Mouse (Mus musculus) hindbrain, embryonic 16.5 days (tissue): ENCODE results near the gene Sptb. TPM values are rescaled to one million over a fixed set of nuclear protein-coding genes. Genes with fewer than 3 reads are reported as not detected.
A peak's percentile ranks its signal among the peaks of the same experiment; 100 is the strongest.

Experiments used
- ATAC-seq: fragments of 200-750 bp; cut with Nextera tagmentation; 2 replicates; pipeline ENCODE4 v1.8.0; 2017; ENCODE audit warnings: moderate TSS enrichment, moderate library complexity
- H3K27ac ChIP-seq: fragments of 300-500 bp; sonication (generic); 2 replicates; pipeline ENCODE4 v1.5.1; 2014; ENCODE audit warnings: low read depth, mild to moderate bottlenecking, control low read depth, low read length, moderate library complexity
- H3K27me3 ChIP-seq: fragments of 300-500 bp; sonication (generic); replicated peaks from 2 replicates; pipeline ENCODE4 v1.6.1; 2014; ENCODE audit warnings: low read length; ENCODE audit not compliant: control insufficient read depth, insufficient read depth
- H3K36me3 ChIP-seq: fragments of 300-500 bp; sonication (generic); 2 replicates; pipeline ENCODE4 v1.6.1; 2014; ENCODE audit warnings: mild to moderate bottlenecking, low read length, moderate library complexity, mixed read lengths; ENCODE audit not compliant: control insufficient read depth, insufficient read depth
- H3K4me1 ChIP-seq: fragments of 300-500 bp; sonication (generic); 2 replicates; pipeline ENCODE4 v1.6.1; 2014; ENCODE audit warnings: low read depth, low read length; ENCODE audit not compliant: control insufficient read depth, insufficient read depth
- H3K4me2 ChIP-seq: fragments of 300-500 bp; sonication (generic); 2 replicates; pipeline ENCODE4 v1.6.1; 2014; ENCODE audit warnings: mild to moderate bottlenecking, low read length, control low read depth, moderate library complexity
- H3K4me3 ChIP-seq: fragments of 300-500 bp; sonication (generic); 2 replicates; pipeline ENCODE4 v1.5.1; 2014; ENCODE audit warnings: mild to moderate bottlenecking, low read length, control low read depth, moderate library complexity
- H3K9ac ChIP-seq: fragments of 300-500 bp; sonication (generic); 2 replicates; pipeline ENCODE4 v1.6.1; 2014; ENCODE audit warnings: low read depth, mild to moderate bottlenecking, control low read depth, low read length, moderate library complexity
- H3K9me3 ChIP-seq: fragments of 300-500 bp; sonication (generic); 2 replicates; pipeline ENCODE4 v1.6.1; 2014; ENCODE audit warnings: mild to moderate bottlenecking, low read length, moderate library complexity; ENCODE audit not compliant: control insufficient read depth
- WGBS: fragments of 180-500 bp; shearing (Covaris S2); extraction: QIAGEN DNeasy Blood & Tissue Kit; methylation state at CpG from one replicate; pipeline ENCODE4 v1.1.7; 2014; 5-methylcytosine and 5-hydroxymethylcytosine counted together
- polyA plus RNA-seq: library from polyadenylated mRNA; unstranded; fragments of >200 nt; fragmentation: Nextera tagmentation; extraction: Ambion mirVana; gene quantifications from 2 replicates; pipeline ENCODE4 v1.2.1, GENCODE M21; 2015

Sptb gene
- polyA plus RNA-seq, 1 experiment from 2014 or later = 7.0 TPM

DNA sequence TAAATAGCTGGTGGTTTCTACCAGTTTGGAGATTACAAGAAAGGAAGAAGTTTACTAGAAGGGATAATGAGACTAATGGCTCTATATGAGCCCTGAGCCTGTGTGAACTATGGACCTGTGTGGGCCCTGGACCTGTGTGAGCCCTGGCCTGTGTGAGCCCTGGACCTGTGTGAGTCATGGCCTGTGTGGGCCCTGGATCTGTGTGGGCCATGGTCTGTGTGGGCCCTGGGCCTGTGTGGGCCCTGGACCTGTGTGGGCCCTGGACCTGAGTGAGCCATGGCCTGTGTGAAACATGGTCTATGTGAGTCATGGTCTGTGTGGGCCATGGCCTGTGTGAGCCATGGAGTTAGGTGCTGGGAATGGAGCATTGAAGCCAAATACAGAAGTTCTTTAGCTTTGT is 28.4 kb downstream of the Sptb start:
- no peaks in the 10 kb centered on the region for H3K27me3 ChIP-seq
- H3K9me3 ChIP-seq = no peaks in the 10 kb centered on the region
- H3K27ac ChIP-seq = no peak overlapping the region
- no peak overlapping the region for H3K4me2 ChIP-seq
- H3K36me3 ChIP-seq = no peaks in the 10 kb centered on the region
- H3K4me3 ChIP-seq = no peak overlapping the region
- H3K4me1 ChIP-seq = no peaks in the 10 kb centered on the region
- ATAC-seq = no peak
- H3K9ac ChIP-seq = no peak overlapping the region

DNA sequence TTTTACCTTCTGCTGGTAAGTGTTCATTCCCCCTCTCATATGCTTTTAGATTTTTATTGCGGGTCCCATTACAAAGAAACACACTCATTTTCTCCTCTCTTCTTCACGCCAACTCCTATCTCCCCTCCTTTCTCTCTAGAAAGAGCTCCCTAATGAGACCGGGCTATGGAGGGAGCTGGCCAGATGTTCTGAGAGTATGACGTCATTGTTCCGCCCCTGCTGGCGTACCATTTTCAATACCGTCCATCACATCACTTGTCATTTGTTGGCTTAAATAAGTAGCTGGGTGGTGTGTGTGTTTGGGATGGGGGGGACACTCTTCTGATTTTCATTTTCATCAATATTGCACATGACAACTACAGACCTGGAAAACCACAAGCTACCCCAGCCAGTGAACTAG is 33.3 kb downstream of the Sptb start:
- H3K27me3 ChIP-seq = no peaks in the 10 kb centered on the region
- no peaks in the 10 kb centered on the region for H3K9me3 ChIP-seq
- H3K9ac ChIP-seq = no peak overlapping the region
- ATAC-seq = no peak
- no peaks in the 10 kb centered on the region for H3K36me3 ChIP-seq
- no peak overlapping the region for H3K27ac ChIP-seq
- H3K4me2 ChIP-seq = no peak overlapping the region
- H3K4me1 ChIP-seq = no peaks in the 10 kb centered on the region
- WGBS = 53% methylated on average over 7 of the region's 7 CpGs
- no peak overlapping the region for H3K4me3 ChIP-seq

DNA sequence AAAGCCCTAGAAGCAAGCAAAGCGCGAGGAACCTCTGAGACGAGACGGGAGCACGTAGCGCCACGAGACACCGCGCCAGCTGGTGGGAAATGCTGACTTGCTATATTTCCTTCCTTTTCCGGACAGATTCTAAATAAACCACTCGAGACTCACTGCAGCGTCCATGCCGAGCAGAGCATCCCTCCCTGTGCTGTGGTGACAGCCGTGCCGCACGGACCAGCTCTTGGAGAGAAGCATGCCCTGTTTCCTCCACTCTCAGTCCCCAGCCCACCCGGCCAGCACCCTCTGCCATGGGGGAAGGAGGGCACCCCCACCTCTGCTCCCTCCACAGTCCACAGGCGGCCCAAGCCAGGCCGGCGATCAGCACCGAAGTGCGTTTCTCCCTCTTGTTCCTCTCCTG is 33.9 kb downstream of the Sptb start:
- H3K27ac ChIP-seq = no peak overlapping the region
- no peak overlapping the region for H3K9ac ChIP-seq
- no peaks in the 10 kb centered on the region for H3K36me3 ChIP-seq
- H3K4me3 ChIP-seq = no peak overlapping the region
- H3K9me3 ChIP-seq = no peaks in the 10 kb centered on the region
- no peaks in the 10 kb centered on the region for H3K4me1 ChIP-seq
- peak; percentile 31; the same call in 1 of the 2 replicates for ATAC-seq
- WGBS = 78% methylated on average over 22 of the region's 22 CpGs
- no peaks in the 10 kb centered on the region for H3K27me3 ChIP-seq
- no peak overlapping the region for H3K4me2 ChIP-seq

DNA sequence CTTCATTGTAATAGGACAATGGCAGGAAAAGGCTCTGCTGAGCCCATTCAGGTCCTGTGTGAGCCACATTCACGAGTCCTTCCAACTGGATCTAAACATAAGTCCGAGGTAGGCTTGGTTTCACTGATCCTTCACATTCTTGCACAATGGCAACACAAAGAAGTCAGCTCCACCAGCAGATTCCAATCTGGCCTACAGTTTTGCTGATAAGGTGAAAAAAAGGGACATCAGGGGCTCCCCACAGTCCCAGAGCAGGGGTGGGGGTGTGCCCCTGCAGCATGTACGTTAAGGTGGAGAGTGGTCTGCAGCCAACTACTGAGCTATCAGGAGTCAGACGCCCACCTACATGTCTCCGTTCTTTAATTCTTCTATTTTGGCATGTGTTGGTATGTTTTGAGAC is 35.0 kb downstream of the Sptb start:
- no peak for ATAC-seq
- no peak overlapping the region for H3K4me2 ChIP-seq
- H3K27me3 ChIP-seq = no peaks in the 10 kb centered on the region
- H3K4me1 ChIP-seq = no peaks in the 10 kb centered on the region
- no peak overlapping the region for H3K9ac ChIP-seq
- no peaks in the 10 kb centered on the region for H3K9me3 ChIP-seq
- WGBS = 56% methylated on average over 5 of the region's 5 CpGs
- H3K36me3 ChIP-seq = no peaks in the 10 kb centered on the region
- no peak overlapping the region for H3K4me3 ChIP-seq
- no peak overlapping the region for H3K27ac ChIP-seq

DNA sequence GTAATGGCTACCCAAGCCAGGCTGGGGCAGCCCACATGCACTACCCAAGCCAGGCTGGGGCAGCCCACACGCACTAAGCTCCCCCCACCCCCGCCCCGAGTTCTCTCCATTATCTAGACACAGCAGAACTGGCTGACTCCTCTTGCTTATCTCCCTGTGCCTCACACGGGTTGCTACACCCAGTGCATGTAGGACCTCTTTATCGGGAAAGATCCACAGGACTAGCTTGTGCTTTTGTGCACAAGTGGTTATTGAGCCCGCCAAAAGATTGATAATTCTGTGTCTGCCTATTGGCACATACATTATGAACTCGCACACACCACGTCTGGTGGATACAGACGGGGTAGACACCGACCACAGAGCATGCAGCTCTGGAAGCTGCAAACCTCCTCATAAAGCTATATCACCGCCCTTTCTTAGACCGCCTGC is 36.5 kb downstream of the Sptb start:
- peak; percentile 34 for ATAC-seq
- Histone ChIP-seq H3K36me3 (no peaks in the 10 kb centered on the region), H3K9ac (no peak overlapping the region), H3K27ac (no peak overlapping the region), H3K4me1 (no peaks in the 10 kb centered on the region; the same call in 1 of the 2 replicates), H3K27me3 (no peaks in the 10 kb centered on the region), H3K9me3 (no peaks in the 10 kb centered on the region), H3K4me3 (no peak overlapping the region), H3K4me2 (no peak overlapping the region)
- 80% methylated on average over 12 of the region's 12 CpGs for WGBS

DNA sequence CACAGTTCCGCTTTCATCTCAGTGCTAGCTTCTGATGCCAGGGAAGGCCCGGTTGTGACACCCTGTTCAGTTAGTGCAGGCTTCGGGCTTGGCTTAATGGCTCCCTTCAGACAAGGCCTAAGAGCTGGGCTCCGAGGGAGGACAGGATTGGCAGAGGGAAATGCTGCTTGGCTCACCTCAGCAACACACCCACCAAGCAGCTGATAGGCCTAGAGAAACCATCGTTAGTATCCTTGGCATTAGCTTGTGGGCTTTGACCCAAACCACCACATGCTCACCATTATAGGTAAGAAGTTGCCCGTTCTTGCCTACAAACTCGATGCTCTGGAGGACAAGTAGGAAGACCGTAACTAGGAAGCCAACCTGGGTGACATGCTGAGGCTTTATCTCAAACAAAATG is 38.3 kb downstream of the Sptb start:
- H3K27me3 ChIP-seq = no peaks in the 10 kb centered on the region
- no peak overlapping the region for H3K4me3 ChIP-seq

DNA sequence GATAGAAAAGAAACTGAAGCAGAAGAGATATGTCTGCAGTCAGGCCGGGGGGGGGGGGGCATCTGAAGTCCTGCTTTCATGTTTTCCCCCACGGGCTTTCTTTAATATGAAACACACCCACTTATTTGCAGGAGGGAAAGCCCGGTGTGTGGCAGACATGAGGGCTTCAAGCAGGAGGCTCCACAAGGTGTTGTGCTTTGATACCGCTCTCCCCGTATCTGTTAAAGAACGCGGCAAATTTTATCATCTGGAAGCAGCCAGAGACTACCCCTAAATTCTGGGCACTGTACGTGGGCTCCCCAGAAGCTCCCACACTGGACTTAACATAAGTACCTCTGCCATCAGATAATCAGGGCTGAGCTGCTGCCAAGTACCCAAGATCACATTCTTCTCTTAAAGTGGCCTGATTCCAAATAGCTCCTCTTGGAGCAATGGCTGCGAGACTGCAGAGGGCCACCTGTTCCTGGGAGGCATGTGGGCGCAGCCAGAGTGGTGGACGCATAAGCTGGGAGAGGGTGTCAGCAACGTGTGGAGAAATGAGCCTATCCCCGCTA is 39.7 kb downstream of the Sptb start:
- WGBS = 79% methylated on average over 13 of the region's 13 CpGs
- Histone ChIP-seq H3K36me3 (no peaks in the 10 kb centered on the region), H3K9ac (no peak overlapping the region), H3K4me3 (no peak overlapping the region), H3K9me3 (no peaks in the 10 kb centered on the region), H3K4me1 (no peaks in the 10 kb centered on the region; the same call in 1 of the 2 replicates), H3K27me3 (no peaks in the 10 kb centered on the region), H3K27ac (no peak overlapping the region), H3K4me2 (no peak overlapping the region)
- no peak for ATAC-seq

More for the DNA sequence above, 38.3 kb downstream of the Sptb start:
- H3K27ac ChIP-seq = no peak overlapping the region
- no peaks in the 10 kb centered on the region for H3K36me3 ChIP-seq
- 81% methylated on average over 8 of the region's 8 CpGs for WGBS
- H3K9me3 ChIP-seq = no peaks in the 10 kb centered on the region
- H3K4me1 ChIP-seq = no peaks in the 10 kb centered on the region; the same call in 1 of the 2 replicates
- no peak overlapping the region for H3K4me2 ChIP-seq
- ATAC-seq = no peak
- H3K9ac ChIP-seq = no peak overlapping the region

DNA sequence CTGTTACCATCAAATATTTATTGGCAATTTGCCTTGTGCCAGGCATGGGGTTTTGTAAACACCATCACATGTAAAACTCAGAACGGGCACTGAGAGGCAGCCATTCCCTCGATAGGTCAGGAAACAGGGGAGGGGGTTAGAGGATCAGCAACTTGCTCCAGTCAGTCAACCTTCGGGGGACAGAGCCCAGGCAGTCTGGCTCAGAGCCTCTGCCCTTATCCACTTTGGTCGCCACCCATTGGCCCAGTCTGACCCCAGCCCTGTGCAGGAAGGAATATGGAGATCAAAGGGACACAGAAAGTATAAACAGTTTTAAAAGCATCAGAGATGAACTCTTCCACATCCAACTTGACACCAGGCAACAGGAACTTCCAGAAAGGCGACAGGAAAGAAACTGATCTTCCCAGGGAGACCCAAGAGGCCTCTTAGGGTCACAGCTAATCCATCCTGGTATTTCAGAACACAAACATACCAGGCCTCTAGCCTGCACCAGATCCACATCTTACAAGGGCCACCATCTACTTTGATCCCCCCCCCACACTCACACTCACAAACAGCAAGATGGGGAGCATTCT is 40.3 kb downstream of the Sptb start:
- Histone ChIP-seq H3K9ac (no peak overlapping the region), H3K9me3 (no peaks in the 10 kb centered on the region), H3K4me2 (no peak overlapping the region), H3K27me3 (no peaks in the 10 kb centered on the region), H3K36me3 (no peaks in the 10 kb centered on the region), H3K4me1 (no peaks in the 10 kb centered on the region; the same call in 1 of the 2 replicates), H3K4me3 (no peak overlapping the region), H3K27ac (no peak overlapping the region)
- no peak for ATAC-seq
- WGBS = 46% methylated on average over 5 of the region's 5 CpGs

DNA sequence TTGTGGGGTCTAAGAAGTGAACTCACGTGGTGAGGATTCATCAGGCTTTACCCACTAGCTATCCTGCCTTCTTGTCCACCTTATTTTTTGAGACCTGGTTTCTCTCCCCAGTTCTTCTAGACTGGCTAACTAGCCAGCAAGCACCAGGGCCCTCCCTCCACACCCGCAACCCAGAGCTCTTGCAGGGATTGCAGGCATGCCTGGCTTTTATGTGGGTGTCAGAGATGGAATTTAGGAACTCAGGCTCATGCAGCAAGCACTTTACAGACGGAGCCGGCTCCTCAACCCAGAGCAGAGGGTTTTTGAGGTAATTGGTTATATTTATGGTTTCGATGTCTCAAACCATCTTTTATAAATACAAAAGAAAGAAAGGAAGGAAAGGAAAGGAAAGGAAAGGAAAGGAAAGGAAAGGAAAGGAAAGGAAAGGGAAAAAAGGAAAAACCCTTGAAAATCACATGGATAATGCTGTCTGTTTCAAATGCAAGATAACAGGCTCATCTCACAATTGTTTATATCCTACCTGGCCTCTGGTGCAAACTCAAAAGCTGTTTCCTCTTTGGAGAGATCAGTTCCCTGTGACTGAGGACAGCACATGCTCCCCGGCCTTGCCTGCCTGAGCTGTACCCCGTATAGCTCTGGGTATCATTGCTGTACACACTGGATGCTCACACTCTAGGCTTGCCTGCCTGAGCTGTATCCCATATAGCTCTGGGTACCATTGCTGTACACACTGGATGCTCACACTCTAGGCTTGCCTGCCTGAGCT is 41.5 kb downstream of the Sptb start:
- 82% methylated on average over 7 of the region's 7 CpGs for WGBS

More for the DNA sequence above, 41.5 kb downstream of the Sptb start:
- H3K4me3 ChIP-seq = no peak overlapping the region
- no peaks in the 10 kb centered on the region for H3K9me3 ChIP-seq
- ATAC-seq = no peak
- no peak overlapping the region for H3K9ac ChIP-seq
- no peaks in the 10 kb centered on the region for H3K27me3 ChIP-seq
- no peaks in the 10 kb centered on the region; the same call in 1 of the 2 replicates for H3K4me1 ChIP-seq
- no peak overlapping the region for H3K4me2 ChIP-seq
- H3K36me3 ChIP-seq = no peaks in the 10 kb centered on the region
- H3K27ac ChIP-seq = no peak overlapping the region
